ENCODE assay signal across 8 mouse cellular contexts in the genomic region with DNA sequence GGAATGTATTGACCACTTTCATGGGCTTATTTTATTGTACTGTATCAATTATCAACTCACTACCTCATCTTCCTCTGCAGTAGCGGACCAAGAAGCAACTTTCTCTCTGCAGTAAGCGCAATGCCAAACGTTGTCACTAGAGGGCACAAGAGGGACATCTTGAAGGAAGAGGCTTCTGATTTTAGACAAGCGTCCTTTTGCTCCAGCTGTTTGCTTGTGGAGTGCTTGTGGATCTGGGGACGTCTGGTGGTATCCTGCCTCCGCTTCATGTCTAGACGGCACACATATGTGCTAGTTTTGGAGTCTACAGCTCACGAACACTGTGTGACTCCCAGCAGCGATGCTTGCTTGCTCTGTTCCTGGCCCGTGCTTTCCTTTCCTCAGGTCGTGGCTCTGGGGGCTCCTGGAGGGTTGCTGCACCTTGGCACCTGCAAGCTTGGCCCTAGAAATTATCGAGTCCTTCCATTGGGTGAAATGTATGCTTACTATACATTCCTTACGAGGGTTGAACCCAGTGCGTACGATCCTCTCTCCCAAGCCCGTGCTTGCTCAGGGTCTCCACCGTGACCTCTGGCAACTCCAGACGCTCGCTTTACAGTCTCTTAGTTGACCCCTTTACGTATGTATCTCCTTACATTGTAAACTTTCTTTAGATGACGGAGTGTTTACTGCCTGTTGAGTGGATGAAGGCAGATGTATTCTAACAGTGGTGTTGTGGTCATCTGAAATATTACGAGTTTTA.
A peak's percentile ranks its signal among the peaks of the same experiment; 100 is the strongest.
DNase-seq lines count a peak whose midpoint lies in the region; ATAC-seq and TF ChIP-seq lines count a peak whose summit lies in the region.

No protein-coding gene starts in this region.

- no peak overlapping the region for H3K9ac ChIP-seq in ES-E14 (ENCODE audit: insufficient read depth, low read depth, low read length, poor library complexity, severe bottlenecking)
- no peak overlapping the region for H3K9ac ChIP-seq in forebrain, embryonic 11.5 days (ENCODE audit: low read length)
- no peak overlapping the region for H3K9ac ChIP-seq in heart, postnatal 0 days (replicated peaks; ENCODE audit: low read depth, low read length)
- no peak overlapping the region for H3K9ac ChIP-seq in lung, embryonic 14.5 days

- H3K27me3 ChIP-seq in forebrain, embryonic 11.5 days (ENCODE audit: control insufficient read depth, insufficient read depth, low read length): no peaks in the 10 kb centered on the region
- H3K27me3 ChIP-seq in heart, postnatal 0 days (ENCODE audit: control insufficient read depth, insufficient read depth, low read length): no peaks in the 10 kb centered on the region
- H3K27me3 ChIP-seq in lung, embryonic 14.5 days (ENCODE audit: insufficient read depth, low read length): no peaks in the 10 kb centered on the region

- no peaks in the 10 kb centered on the region for H3K36me3 ChIP-seq in ES-E14 (ENCODE audit: control insufficient read depth, insufficient read depth, low read length, poor library complexity, severe bottlenecking)
- H3K36me3 ChIP-seq in forebrain, embryonic 11.5 days (ENCODE audit: control insufficient read depth, insufficient read depth, low read length): no peaks in the 10 kb centered on the region
- no peaks in the 10 kb centered on the region for H3K36me3 ChIP-seq in heart, postnatal 0 days (replicated peaks; ENCODE audit: control insufficient read depth, insufficient read depth, low read length)
- no peaks in the 10 kb centered on the region for H3K36me3 ChIP-seq in lung, embryonic 14.5 days (ENCODE audit: insufficient read depth)

- no peaks in the 10 kb centered on the region for H3K9me3 ChIP-seq in ES-E14 (ENCODE audit: control insufficient read depth, insufficient read depth, low read depth, low read length)
- no peaks in the 10 kb centered on the region for H3K9me3 ChIP-seq in forebrain, embryonic 11.5 days (ENCODE audit: control insufficient read depth, low read length)
- H3K9me3 ChIP-seq in heart, postnatal 0 days (replicated peaks; ENCODE audit: control insufficient read depth, low read length): no peaks in the 10 kb centered on the region
- no peaks in the 10 kb centered on the region for H3K9me3 ChIP-seq in lung, embryonic 14.5 days (ENCODE audit: low read depth, low read length)

- ATAC-seq in forebrain, embryonic 11.5 days (replicated peaks; ENCODE audit: low FRiP score): no peak; the same call in 1 of the 2 replicates
- no peak for ATAC-seq in heart, postnatal 0 days (ENCODE audit: insufficient read depth, low read depth)
- ATAC-seq in lung, embryonic 14.5 days (ENCODE audit: insufficient read depth): peak; percentile 52; the same call in 1 of the 2 replicates

- no peak overlapping the region for H3K4me2 ChIP-seq in forebrain, embryonic 11.5 days (ENCODE audit: low read depth, low read length, severe bottlenecking)
- H3K4me2 ChIP-seq in heart, postnatal 0 days (ENCODE audit: low read depth, low read length): no peak overlapping the region; the same call in 1 of the 2 replicates
- 0 out of 2 replicates have a peak overlapping the region, but pooled peaks have one; percentile 31 for H3K4me2 ChIP-seq in lung, embryonic 14.5 days

- no peak overlapping the region for H3K4me3 ChIP-seq in ES-E14 (ENCODE audit: insufficient read depth in 1 of 2, low read depth in 1 of 2, low read length in 2 of 2, poor library complexity in 1 of 2, severe bottlenecking in 1 of 2)
- no peak overlapping the region for H3K4me3 ChIP-seq in forebrain, embryonic 11.5 days (ENCODE audit: low read depth, low read length)
- no peak overlapping the region for H3K4me3 ChIP-seq in heart, postnatal 0 days (ENCODE audit: low read depth, low read length)
- no peak overlapping the region for H3K4me3 ChIP-seq in lung, embryonic 14.5 days (ENCODE audit: low read depth, low read length)
- H3K4me3 ChIP-seq in olfactory bulb, adult 2 months (ENCODE audit: insufficient read depth, low read depth, low read length): no peak overlapping the region; the same call in 1 of the 2 replicates

- no peak for TF ChIP-seq EP300 in heart, postnatal 0 days (IDR thresholded peaks at IDR 0.05; ENCODE audit: low read depth)

- TF ChIP-seq CTCF in heart, postnatal 0 days (IDR thresholded peaks at IDR 0.05; ENCODE audit: low read depth): peak; percentile 90
- TF ChIP-seq CTCF in lung, embryonic 14.5 days (IDR thresholded peaks at IDR 0.05; ENCODE audit: low read depth): peak; percentile 94
- TF ChIP-seq CTCF in olfactory bulb, adult 2 months (IDR thresholded peaks at IDR 0.05; ENCODE audit: insufficient read depth, low read depth, low read length): peak; percentile 47; the same call in 1 of the 2 replicates

- H3K4me1 ChIP-seq in ES-E14 (ENCODE audit: control insufficient read depth in 2 of 2, insufficient read depth in 2 of 2, low read length in 2 of 2, poor library complexity in 1 of 2): no peaks in the 10 kb centered on the region
- no peaks in the 10 kb centered on the region for H3K4me1 ChIP-seq in forebrain, embryonic 11.5 days (replicated peaks; ENCODE audit: control insufficient read depth, insufficient read depth, low read length)
- H3K4me1 ChIP-seq in heart, postnatal 0 days (ENCODE audit: control insufficient read depth, insufficient read depth): no peaks in the 10 kb centered on the region
- H3K4me1 ChIP-seq in lung, embryonic 14.5 days (ENCODE audit: insufficient read depth): no peaks in the 10 kb centered on the region
- 0 out of 2 replicates have a peak, but pooled peaks cover 3% of the 10 kb centered on the region for H3K4me1 ChIP-seq in olfactory bulb, adult 2 months (ENCODE audit: control insufficient read depth, insufficient read depth, low read length)

- peak; percentile 86 for DNase-seq in ES-E14 (ENCODE audit: low read depth, low spot score)
- DNase-seq in c-Kit-positive CD71-positive TER-119-negative erythroid progenitor cells, embryonic 14.5 days (ENCODE audit: low read depth): peak; percentile 83
- DNase-seq in forebrain, embryonic 11.5 days (ENCODE audit: low spot score): peak; percentile 90
- DNase-seq in heart, postnatal 0 days (ENCODE audit: low spot score): peak; percentile 55
- DNase-seq in large intestine, adult 2 months (ENCODE audit: low read depth, low spot score): peak; percentile 43
- DNase-seq in lung, embryonic 14.5 days: peak; percentile 97
- peak; percentile 32 to 50 for DNase-seq in thymus, adult 18-20 months

- in situ Hi-C loops in ES-E14 (cut with MboI; ENCODE audit: low sequenced_read_pairs in 2 of 2, unreplicated experiment in 2 of 2): no loop called here

- WGBS in forebrain, embryonic 11.5 days: 64% methylated on average over 22 of the region's 22 CpGs
- 56% methylated on average over 22 of the region's 22 CpGs for WGBS in heart, postnatal 0 days
- WGBS in large intestine, adult 2 months: 44% methylated on average over 22 of the region's 22 CpGs
- WGBS in lung, embryonic 14.5 days: 47% methylated on average over 22 of the region's 22 CpGs
- 54% methylated on average over 22 of the region's 22 CpGs for WGBS in olfactory bulb, adult 2 months

- TF ChIP-seq POLR2A in olfactory bulb, adult 2 months (IDR thresholded peaks at IDR 0.05; ENCODE audit: insufficient read depth, low read depth, low read length): no peak

- H3K27ac ChIP-seq in ES-E14 (ENCODE audit: insufficient read depth, low read depth, low read length, poor library complexity, severe bottlenecking): no peak overlapping the region
- no peak overlapping the region for H3K27ac ChIP-seq in forebrain, embryonic 11.5 days (ENCODE audit: low read depth, low read length)
- no peak overlapping the region for H3K27ac ChIP-seq in heart, postnatal 0 days (ENCODE audit: low read depth)
- H3K27ac ChIP-seq in lung, embryonic 14.5 days (ENCODE audit: low read depth): no peak overlapping the region
- no peak overlapping the region for H3K27ac ChIP-seq in olfactory bulb, adult 2 months (ENCODE audit: insufficient read depth, low read depth, low read length)

TF ChIP-seq in ES-E14, 5 proteins besides CTCF, POLR2A, EP300 and RAD21:
- TF ChIP-seq HCFC1 (IDR thresholded peaks at IDR 0.05; ENCODE audit: borderline replicate concordance, insufficient read depth, low read length): no peak
- peak; percentile 50; the same call in 1 of the 2 replicates for TF ChIP-seq ZC3H11A (IDR thresholded peaks at IDR 0.05; ENCODE audit: borderline replicate concordance, low read depth, low read length)

Comparison
In these comparisons a context has a peak if more than half of its experiments do, and no peak if none do; other contexts are left out.
1. DNase-seq: peak in every context shown above with its lines; median percentile 97 in lung, embryonic 14.5 days; 90 in forebrain, embryonic 11.5 days; 86 in ES-E14; 83 in c-Kit-positive CD71-positive TER-119-negative erythroid progenitor cells, embryonic 14.5 days; 55 in heart, postnatal 0 days; 43 in large intestine, adult 2 months; 41 in thymus, adult 18-20 months.